Mouse (Mus musculus) urinary bladder, adult 18-20 months (tissue): ENCODE measurements around the gene Olfr690.
"Not testable (repeated sequence)": the region's sequence is repeated elsewhere in the genome, so short reads cannot be mapped to it uniquely, and the experiment has no call there.

ENCODE experiments used
- DNase-seq, 2 experiments: peaks; one replicate each; pipeline ENCODE4 v3.0.0; 2022; ENCODE audit warnings: low spot score in 2 of 2, mixed read lengths in 2 of 2

Olfr690 gene

GRCm38 (mm10) chr7:105334004-105334403, at the start of gene Olfr690:
TSS of gene Olfr690 (minus strand) at chr7:105334104.
- DNase-seq, result no peak

GRCm38 (mm10) chr7:105380329-105380728, 46.4 kb upstream of the Olfr690 start:
- no peak for DNase-seq

DNA sequence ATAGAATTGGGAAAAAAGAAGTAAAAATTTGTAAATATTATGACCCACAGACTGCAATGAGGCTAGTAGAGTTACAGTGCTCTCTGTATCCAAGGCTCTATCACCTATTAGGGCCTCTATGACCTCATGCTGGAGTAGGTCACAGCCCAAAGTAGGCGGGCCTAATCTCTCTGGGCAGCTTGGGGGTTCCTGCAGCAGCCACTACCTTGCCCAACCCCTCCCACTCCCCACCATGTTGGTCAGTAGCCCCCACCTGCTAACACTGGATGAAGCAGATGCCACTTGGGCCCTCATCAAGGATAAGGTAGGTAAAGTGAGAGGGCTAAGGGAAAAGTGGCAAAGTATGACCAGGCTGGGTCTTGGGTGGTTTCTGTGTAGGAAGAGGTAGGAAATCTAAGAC, 41.0 kb upstream of the Olfr690 start, which contains the start of gene Gm5901:
Gene Gm5901, plus strand, starts transcription at position 173 of the 400 bp plus-strand sequence.
- DNase-seq, result no peak

- no peak for DNase-seq
These were observed 40.1 kb upstream of the Olfr690 start for GRCm38 (mm10) chr7:105373976-105374375.

- no peak for DNase-seq
These were observed 39.6 kb upstream of the Olfr690 start for GRCm38 (mm10) chr7:105373509-105373908.

DNA sequence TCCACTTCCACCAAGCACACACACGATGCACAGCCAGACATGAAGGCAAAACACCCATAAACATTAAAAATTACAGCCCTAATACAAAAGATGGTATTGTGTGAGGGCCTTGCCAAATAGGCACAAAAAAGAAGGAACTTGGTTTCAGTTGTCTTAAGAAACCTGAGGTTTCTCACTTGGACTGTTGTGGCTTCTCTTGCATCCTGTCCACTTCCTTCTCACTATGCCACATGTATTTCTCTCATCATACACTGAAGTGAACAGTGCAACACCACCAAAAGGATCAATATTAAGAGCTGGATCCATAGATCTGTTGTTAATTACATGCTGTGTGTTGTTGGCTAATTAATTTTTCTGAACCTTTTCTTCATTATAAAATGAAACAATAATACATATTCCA, 39.0 kb upstream of the Olfr690 start:
- DNase-seq, result no peak

DNA sequence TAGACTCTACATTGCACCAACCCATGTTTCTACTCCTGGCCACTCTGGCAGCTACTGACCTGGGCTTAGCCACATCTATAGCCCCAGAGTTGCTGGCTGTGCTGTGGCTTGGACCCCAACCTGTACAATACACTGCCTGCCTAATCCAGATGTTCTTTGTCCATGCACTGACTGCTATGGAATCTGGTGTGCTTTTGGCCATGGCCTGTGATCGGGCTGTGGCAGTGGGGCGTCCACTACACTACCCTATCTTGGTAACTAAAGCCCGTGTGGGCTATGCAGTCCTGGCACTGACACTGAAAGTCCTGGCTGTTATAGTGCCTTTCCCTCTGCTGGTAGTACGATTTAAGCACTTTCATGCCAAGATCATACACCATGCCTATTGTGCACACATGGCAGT, 34.6 kb upstream of the Olfr690 start:
- DNase-seq, result no peak

DNA sequence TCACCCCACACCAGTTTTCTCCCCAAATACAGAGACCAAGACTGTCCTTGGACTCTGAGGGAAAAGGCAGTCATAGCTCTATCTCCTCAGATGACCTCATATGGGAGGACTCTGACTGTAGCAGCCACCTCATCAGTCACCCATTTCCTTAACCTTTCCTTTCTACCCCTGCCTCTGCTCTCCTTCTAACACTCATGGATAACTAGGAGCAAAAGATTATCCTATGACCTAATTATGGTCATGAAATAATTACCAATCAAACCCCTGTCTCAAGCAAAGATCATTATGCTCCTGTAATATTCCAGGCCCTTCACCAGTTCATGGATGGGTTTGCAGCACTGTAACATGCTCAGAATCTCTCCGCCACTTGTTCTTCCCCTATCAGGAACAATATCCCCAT, 34.0 kb upstream of the Olfr690 start, which contains the start of gene Olfr692:
Gene Olfr692, plus strand, starts transcription at position 301 of the 400 bp plus-strand sequence.
- DNase-seq, result no peak

DNA sequence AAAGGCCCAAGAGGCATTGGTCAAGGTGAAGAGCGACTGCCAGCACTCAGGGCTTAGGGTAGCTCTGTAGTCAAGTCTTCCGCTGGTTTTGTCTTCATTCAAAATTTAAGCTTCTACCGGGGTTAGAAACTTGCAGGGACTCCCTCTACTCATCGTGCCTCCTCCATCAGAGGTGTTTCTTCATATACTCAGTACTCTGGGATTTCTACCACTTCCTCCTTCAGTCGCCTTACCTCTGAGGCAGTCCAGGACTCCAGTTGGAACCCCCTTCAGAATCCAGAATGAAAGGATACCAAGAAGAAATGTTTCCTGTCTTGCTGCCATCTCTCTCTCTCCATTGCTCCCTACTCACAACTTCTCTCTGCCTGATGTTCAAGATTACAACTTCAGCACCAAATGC, 33.4 kb upstream of the Olfr690 start:
- no peak for DNase-seq

DNA sequence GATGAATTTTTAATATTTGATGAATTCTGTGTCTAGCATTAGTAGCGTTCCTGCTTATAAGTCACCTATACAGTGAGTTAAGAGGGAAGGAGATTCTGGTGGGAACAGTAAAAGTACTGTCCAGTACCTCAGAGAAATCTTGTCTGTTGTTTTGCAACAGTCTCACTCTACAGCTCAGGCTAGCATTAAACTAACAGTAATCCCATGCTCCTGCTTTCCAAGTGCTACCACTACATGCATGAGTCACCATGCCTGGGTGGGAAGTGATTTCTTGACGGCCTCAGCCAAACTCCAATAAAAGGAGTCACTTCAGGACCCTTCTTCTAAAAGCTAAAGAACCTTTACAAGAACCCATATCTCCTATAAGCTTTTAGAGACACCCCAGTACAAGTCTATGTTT, 27.8 kb upstream of the Olfr690 start:
- DNase-seq, result no peak

GRCm38 (mm10) chr7:105356487-105356886, 22.6 kb upstream of the Olfr690 start:
- DNase-seq, result not testable (repeated sequence)

- DNase-seq, result not testable (repeated sequence)
These were observed 22.2 kb upstream of the Olfr690 start for GRCm38 (mm10) chr7:105356064-105356463.

DNA sequence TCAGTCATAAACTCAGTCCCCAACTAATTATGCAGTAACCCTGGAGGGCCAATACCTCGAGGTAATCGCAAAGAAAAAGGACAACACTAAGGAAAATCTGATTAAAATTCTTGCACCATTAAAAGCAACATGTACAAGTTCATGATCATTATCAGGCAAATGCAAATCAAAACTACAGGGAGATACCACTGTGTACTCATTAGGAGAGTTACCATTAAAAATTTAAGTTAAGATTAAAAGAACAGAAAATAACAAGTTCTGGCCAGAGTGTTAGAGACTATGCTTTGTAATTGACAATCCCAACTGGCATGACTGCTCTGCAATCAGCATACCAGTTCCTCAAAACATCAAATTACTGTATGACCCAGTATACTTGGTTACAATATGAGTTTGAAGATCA, 8.8 kb upstream of the Olfr690 start:
- DNase-seq, result no peak

DNA sequence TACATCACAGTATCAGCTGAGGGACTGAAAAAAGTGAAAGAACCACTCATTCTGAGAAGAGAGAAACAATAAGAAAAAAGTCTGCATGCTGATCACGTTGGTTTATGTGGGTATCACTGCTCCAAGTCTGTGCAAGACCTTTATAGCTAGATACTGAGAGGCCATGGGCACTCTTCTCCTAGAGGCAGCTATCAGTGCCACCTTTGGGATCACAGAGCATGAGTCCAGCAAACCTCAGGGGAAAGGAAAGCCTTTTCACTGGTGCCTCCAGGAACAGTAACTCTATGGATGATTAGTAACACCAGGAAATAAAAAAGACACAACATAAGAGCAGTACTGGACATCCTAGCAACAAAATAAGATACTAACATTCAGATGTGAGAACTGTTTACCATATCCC, 8.3 kb upstream of the Olfr690 start, which contains the start of gene Olfr691:
Gene Olfr691, minus strand, starts transcription at position 101 of the 400 bp plus-strand sequence.
- no peak for DNase-seq

DNA sequence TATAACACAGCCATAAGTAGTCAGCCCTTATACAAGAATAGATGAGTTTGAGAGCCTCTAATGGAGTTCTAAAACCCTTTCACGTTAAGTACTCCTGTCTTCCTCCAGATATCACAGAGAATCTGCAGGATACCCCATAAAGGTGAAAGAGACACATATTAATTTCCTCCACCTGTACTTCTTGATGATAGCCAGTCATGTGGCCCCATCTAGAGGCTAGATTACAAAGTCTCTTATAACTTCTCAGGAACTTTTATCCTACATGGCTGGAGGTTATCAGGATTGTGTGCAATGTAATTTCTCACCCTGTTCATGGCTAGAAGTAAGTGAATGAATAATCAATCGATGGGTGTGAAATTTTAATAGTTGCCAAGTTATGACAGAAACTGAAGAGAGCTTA, 8.6 kb downstream of the Olfr690 start:
- DNase-seq, result no peak

GRCm38 (mm10) chr7:105310865-105311264, 23.0 kb downstream of the Olfr690 start, which contains the start of gene Olfr689:
TSS of gene Olfr689 (plus strand) at chr7:105311165.
- DNase-seq, result no peak

GRCm38 (mm10) chr7:105290051-105290450, 43.9 kb downstream of the Olfr690 start:
- DNase-seq, result no peak

GRCm38 (mm10) chr7:105287795-105288194, 46.1 kb downstream of the Olfr690 start, which contains the start of gene Olfr688:
TSS of gene Olfr688 (plus strand) at chr7:105288095.
- DNase-seq, result no peak
